Mouse (Mus musculus) right cerebral cortex, adult 2 months (tissue): Measurements from ENCODE around the gene Skp1a.

ENCODE experiments used
- DNase-seq, 2 experiments: peaks; one replicate each; pipeline ENCODE4 v3.0.0; 2021 to 2022; ENCODE audit warnings: low spot score in 2 of 2

Gene Skp1a

GRCm38 (mm10) chr11:52253674-52254375 is 22.0 kb downstream of the Skp1a start:
- peak; percentile 65 to 72 for DNase-seq

GRCm38 (mm10) chr11:52255077-52255476 is 23.3 kb downstream of the Skp1a start:
- DNase-seq: no peak

- no peak for DNase-seq
Observed at GRCm38 (mm10) chr11:52257376-52257775, 25.6 kb downstream of the Skp1a start.

- DNase-seq: no peak
Observed at GRCm38 (mm10) chr11:52258711-52259110, 26.9 kb downstream of the Skp1a start.

- DNase-seq: no peak
Observed at GRCm38 (mm10) chr11:52260878-52261277, 29.1 kb downstream of the Skp1a start.

- no peak for DNase-seq
Observed at GRCm38 (mm10) chr11:52261937-52262336, 30.1 kb downstream of the Skp1a start.

- DNase-seq: no peak
Observed at GRCm38 (mm10) chr11:52262338-52262737, 30.5 kb downstream of the Skp1a start.

- DNase-seq: no peak
Observed at GRCm38 (mm10) chr11:52264871-52265270, 33.1 kb downstream of the Skp1a start.

- no peak for DNase-seq
Observed at GRCm38 (mm10) chr11:52265616-52266307, 34.0 kb downstream of the Skp1a start.

- no peak for DNase-seq
Observed at GRCm38 (mm10) chr11:52267271-52267670, 35.5 kb downstream of the Skp1a start.

GRCm38 (mm10) chr11:52268104-52268835 is 36.5 kb downstream of the Skp1a start:
- DNase-seq: no peak

- no peak for DNase-seq
Observed at GRCm38 (mm10) chr11:52269841-52270240, 38.0 kb downstream of the Skp1a start.

GRCm38 (mm10) chr11:52271765-52272495 is 40.1 kb downstream of the Skp1a start:
- no peak for DNase-seq

- DNase-seq: no peak
Observed at GRCm38 (mm10) chr11:52272619-52273018, 40.8 kb downstream of the Skp1a start.

GRCm38 (mm10) chr11:52273183-52273941 is 41.6 kb downstream of the Skp1a start:
- no peak for DNase-seq

GRCm38 (mm10) chr11:52273942-52274330 is 42.1 kb downstream of the Skp1a start:
- DNase-seq: no peak

GRCm38 (mm10) chr11:52274456-52275112 is 42.8 kb downstream of the Skp1a start:
- DNase-seq: no peak

- DNase-seq: no peak
Observed at GRCm38 (mm10) chr11:52275366-52275765, 43.6 kb downstream of the Skp1a start.

GRCm38 (mm10) chr11:52275774-52276555 is 44.2 kb downstream of the Skp1a start:
- DNase-seq: peak; percentile 35 to 46

- no peak for DNase-seq
Observed at GRCm38 (mm10) chr11:52276961-52277391, 45.2 kb downstream of the Skp1a start.
